ENCODE assay signal across 13 mouse cellular contexts in genomic region chr11:116935354-116935753, GRCm38 (mm10). TPM values are rescaled to one million over a fixed set of nuclear protein-coding genes. Genes with fewer than 3 reads are reported as not detected.
DNase-seq lines count a peak whose midpoint lies in the region; ATAC-seq lines count a peak whose summit lies in the region.
"Had no signal": no experiment of that assay in that cellular context is flagged by ENCODE, and none has a peak within 500 bp of the region (broad histone marks: within the 10 kb centered on the region; RNA-seq: fewer than 3 reads in every experiment).

No protein-coding gene starts in this region.

- H3K36me3 ChIP-seq in forebrain, embryonic 13.5 days (ENCODE audit: poor library complexity, severe bottlenecking): peaks cover 79% of the 10 kb centered on the region
- H3K36me3 ChIP-seq in forebrain, embryonic 11.5 days (ENCODE audit: control insufficient read depth, insufficient read depth, low read length): no peaks in the 10 kb centered on the region
- H3K36me3 ChIP-seq in midbrain, embryonic 10.5 days: peaks cover 84% of the 10 kb centered on the region
- peaks cover 6% of the 10 kb centered on the region for H3K36me3 ChIP-seq in midbrain, embryonic 11.5 days (ENCODE audit: control insufficient read depth, insufficient read depth, low read length)
- peaks cover 70% of the 10 kb centered on the region for H3K36me3 ChIP-seq in midbrain, embryonic 14.5 days (ENCODE audit: control insufficient read depth, insufficient read depth, low read length)
- H3K36me3 ChIP-seq in heart, embryonic 12.5 days: no peaks in the 10 kb centered on the region
- H3K36me3 ChIP-seq: liver, embryonic 12.5 days had no signal

- no peak overlapping the region for H3K4me3 ChIP-seq in forebrain, embryonic 13.5 days
- no peak overlapping the region for H3K4me3 ChIP-seq in forebrain, embryonic 11.5 days (ENCODE audit: low read depth, low read length)
- H3K4me3 ChIP-seq in midbrain, embryonic 10.5 days: no peak overlapping the region
- no peak overlapping the region for H3K4me3 ChIP-seq in midbrain, embryonic 11.5 days (ENCODE audit: low read depth, low read length)
- no peak overlapping the region for H3K4me3 ChIP-seq in midbrain, embryonic 14.5 days (replicated peaks; ENCODE audit: low read depth, low read length)
- H3K4me3 ChIP-seq in heart, embryonic 12.5 days: no peak overlapping the region
- H3K4me3 ChIP-seq: liver, embryonic 12.5 days had no signal

- H3K27ac ChIP-seq in forebrain, embryonic 13.5 days: 0 out of 2 replicates have a peak overlapping the region, but pooled peaks have one; percentile 31
- no peak overlapping the region for H3K27ac ChIP-seq in forebrain, embryonic 11.5 days (ENCODE audit: low read depth, low read length)
- 0 out of 2 replicates have a peak overlapping the region, but pooled peaks have one; percentile 10 for H3K27ac ChIP-seq in midbrain, embryonic 10.5 days (replicated peaks)
- H3K27ac ChIP-seq in midbrain, embryonic 11.5 days (ENCODE audit: low read depth, low read length): no peak overlapping the region
- peak overlapping the region; percentile 64 for H3K27ac ChIP-seq in midbrain, embryonic 14.5 days (replicated peaks; ENCODE audit: low read depth, low read length)
- no peak overlapping the region for H3K27ac ChIP-seq in heart, embryonic 12.5 days (ENCODE audit: poor library complexity, severe bottlenecking)
- H3K27ac ChIP-seq: liver, embryonic 12.5 days had no signal

- no peak overlapping the region for H3K9ac ChIP-seq in forebrain, embryonic 13.5 days
- H3K9ac ChIP-seq in forebrain, embryonic 11.5 days (ENCODE audit: low read length): no peak overlapping the region
- H3K9ac ChIP-seq in midbrain, embryonic 11.5 days (ENCODE audit: low read length): no peak overlapping the region
- H3K9ac ChIP-seq in midbrain, embryonic 14.5 days (replicated peaks; ENCODE audit: low read length): 0 out of 2 replicates have a peak overlapping the region, but pooled peaks have one; percentile 16
- H3K9ac ChIP-seq in heart, embryonic 12.5 days: no peak overlapping the region
- H3K9ac ChIP-seq: liver, embryonic 12.5 days had no signal

- ATAC-seq in forebrain, embryonic 13.5 days: no peak
- ATAC-seq in forebrain, embryonic 11.5 days (replicated peaks; ENCODE audit: low FRiP score): no peak
- ATAC-seq in midbrain, embryonic 11.5 days (ENCODE audit: low FRiP score): no peak
- no peak for ATAC-seq in midbrain, embryonic 14.5 days (ENCODE audit: low FRiP score, low TSS enrichment)
- no peak for ATAC-seq in heart, embryonic 12.5 days (ENCODE audit: insufficient number of reproducible peaks, low FRiP score)
- ATAC-seq: liver, embryonic 12.5 days had no signal

- H3K4me1 ChIP-seq in forebrain, embryonic 13.5 days: peaks cover 28% of the 10 kb centered on the region
- H3K4me1 ChIP-seq in forebrain, embryonic 11.5 days (replicated peaks; ENCODE audit: control insufficient read depth, insufficient read depth, low read length): peaks cover 6% of the 10 kb centered on the region; the same call in 1 of the 2 replicates
- H3K4me1 ChIP-seq in midbrain, embryonic 10.5 days: peaks cover 38% of the 10 kb centered on the region
- H3K4me1 ChIP-seq in midbrain, embryonic 11.5 days (ENCODE audit: control insufficient read depth, insufficient read depth, low read length): peaks cover 11% of the 10 kb centered on the region
- H3K4me1 ChIP-seq in midbrain, embryonic 14.5 days (ENCODE audit: control insufficient read depth, insufficient read depth, low read length): peaks cover 6% of the 10 kb centered on the region
- H3K4me1 ChIP-seq in heart, embryonic 12.5 days (replicated peaks): peaks cover 43% of the 10 kb centered on the region
- H3K4me1 ChIP-seq: liver, embryonic 12.5 days had no signal

- no peaks in the 10 kb centered on the region for H3K9me3 ChIP-seq in forebrain, embryonic 13.5 days (replicated peaks)
- no peaks in the 10 kb centered on the region for H3K9me3 ChIP-seq in forebrain, embryonic 11.5 days (ENCODE audit: control insufficient read depth, low read length)
- H3K9me3 ChIP-seq in midbrain, embryonic 10.5 days (replicated peaks): no peaks in the 10 kb centered on the region
- H3K9me3 ChIP-seq in midbrain, embryonic 11.5 days (ENCODE audit: control insufficient read depth, low read length): no peaks in the 10 kb centered on the region
- no peaks in the 10 kb centered on the region for H3K9me3 ChIP-seq in midbrain, embryonic 14.5 days (ENCODE audit: control insufficient read depth, low read length)
- no peaks in the 10 kb centered on the region for H3K9me3 ChIP-seq in heart, embryonic 12.5 days (replicated peaks)
- H3K9me3 ChIP-seq: liver, embryonic 12.5 days had no signal

- WGBS in forebrain, embryonic 13.5 days: 69% methylated on average over 8 of the region's 9 CpGs
- 70% methylated on average over 9 of the region's 9 CpGs for whole genome bisulfite sequencing in forebrain, embryonic 11.5 days
- 71% methylated on average over 9 of the region's 9 CpGs for WGBS in midbrain, embryonic 10.5 days
- WGBS in midbrain, embryonic 11.5 days: 64% methylated on average over 9 of the region's 9 CpGs
- WGBS in midbrain, embryonic 14.5 days: 49% methylated on average over 9 of the region's 9 CpGs
- WGBS in heart, embryonic 12.5 days: 45% methylated on average over 9 of the region's 9 CpGs

- H3K27me3 ChIP-seq in forebrain, embryonic 13.5 days: no peaks in the 10 kb centered on the region
- no peaks in the 10 kb centered on the region for H3K27me3 ChIP-seq in forebrain, embryonic 11.5 days (ENCODE audit: control insufficient read depth, insufficient read depth, low read length)
- peaks cover 5% of the 10 kb centered on the region; the same call in 1 of the 2 replicates for H3K27me3 ChIP-seq in midbrain, embryonic 10.5 days (ENCODE audit: low read depth, poor library complexity, severe bottlenecking)
- H3K27me3 ChIP-seq in midbrain, embryonic 11.5 days (ENCODE audit: control insufficient read depth, insufficient read depth, low read length): no peaks in the 10 kb centered on the region
- no peaks in the 10 kb centered on the region for H3K27me3 ChIP-seq in midbrain, embryonic 14.5 days (ENCODE audit: control insufficient read depth, insufficient read depth, low read length)
- no peaks in the 10 kb centered on the region for H3K27me3 ChIP-seq in heart, embryonic 12.5 days (replicated peaks)

- H3K4me2 ChIP-seq in forebrain, embryonic 13.5 days: no peak overlapping the region
- H3K4me2 ChIP-seq in forebrain, embryonic 11.5 days (ENCODE audit: low read depth, low read length, severe bottlenecking): no peak overlapping the region
- no peak overlapping the region for H3K4me2 ChIP-seq in midbrain, embryonic 11.5 days
- H3K4me2 ChIP-seq in midbrain, embryonic 14.5 days (ENCODE audit: low read length): no peak overlapping the region
- H3K4me2 ChIP-seq in heart, embryonic 12.5 days: no peak overlapping the region
- H3K4me2 ChIP-seq: heart, embryonic 11.5 days; liver, embryonic 12.5 days had no signal

- DNase-seq in forebrain, embryonic 11.5 days (ENCODE audit: low spot score): no peak
- DNase-seq in midbrain, embryonic 10.5 days (ENCODE audit: low spot score): no peak
- no peak for DNase-seq in midbrain, embryonic 11.5 days (ENCODE audit: low spot score, missing footprints)
- no peak for DNase-seq in midbrain, embryonic 14.5 days
- no peak for DNase-seq in cerebellum, adult 8-10 months
- DNase-seq in urinary bladder, postnatal 36 days (ENCODE audit: low spot score in 2 of 2): no peak
- DNase-seq: adrenal gland, postnatal 10 days; cerebellum, postnatal 36 days; lung, postnatal 36 days had no signal

RNA-seq across cellular contexts. Expression of gene Mgat5b, which starts 16.7 kb away (rescaled TPM):
- 18.5 and 19.8 TPM in 2 replicates for polyA plus RNA-seq in forebrain, embryonic 13.5 days (2015; fragmentation: Nextera tagmentation; extraction: Ambion mirVana)
- polyA plus RNA-seq in forebrain, embryonic 11.5 days (2014; fragmentation: Nextera tagmentation; extraction: Ambion mirVana): 9.3 and 11.8 TPM in 2 replicates
- polyA plus RNA-seq in midbrain, embryonic 10.5 days (2016; fragmentation: Nextera tagmentation; extraction: Ambion mirVana): 5.5 and 9.5 TPM in 2 replicates
- 5.1 and 6.5 TPM in 2 replicates for polyA plus RNA-seq in midbrain, embryonic 11.5 days (2014; fragmentation: Nextera tagmentation; extraction: Ambion mirVana)
- 24.2 and 31.4 TPM in 2 replicates for polyA plus RNA-seq in midbrain, embryonic 14.5 days (2014; fragmentation: Nextera tagmentation; extraction: Ambion mirVana)
- 0.75 and 0.85 TPM in 2 replicates for polyA plus RNA-seq in heart, embryonic 12.5 days (2016; fragmentation: Nextera tagmentation; extraction: Ambion mirVana)
- polyA plus RNA-seq: liver, embryonic 12.5 days had no signal

Comparison
In these comparisons a context has a peak if more than half of its experiments do, and no peak if none do; other contexts are left out.
1. H3K27ac ChIP-seq: peak in forebrain, embryonic 13.5 days (single experiment), midbrain, embryonic 10.5 days (single experiment) and midbrain, embryonic 14.5 days (single experiment); none in forebrain, embryonic 11.5 days (single experiment), midbrain, embryonic 11.5 days (single experiment) and heart, embryonic 12.5 days (single experiment).